Mouse (Mus musculus) urinary bladder, postnatal 4 days (tissue): ENCODE results near the gene B020011L13Rik.
"Not testable (repeated sequence)": the region's sequence is repeated elsewhere in the genome, so short reads cannot be mapped to it uniquely, and the experiment has no call there.

Source experiments
- DNase-seq, 2 experiments: peaks; one replicate each; pipeline ENCODE4 v3.0.0; 2021 to 2022; ENCODE audit warnings: low spot score in 2 of 2

The B020011L13Rik gene

GRCm38 (mm10) chr1:117780833-117781232 is at the start of gene B020011L13Rik:
TSS of gene B020011L13Rik (plus strand) at chr1:117781133.
- DNase-seq: not testable (repeated sequence)

GRCm38 (mm10) chr1:117816271-117816670 is 35.3 kb downstream of the B020011L13Rik start:
- not testable (repeated sequence) for DNase-seq

GRCm38 (mm10) chr1:117829781-117830180 is 48.8 kb downstream of the B020011L13Rik start, which contains the start of gene Gm28360:
TSS of gene Gm28360 (plus strand) at chr1:117830081.
- DNase-seq: not testable (repeated sequence)

GRCm38 (mm10) chr1:117851718-117852117 is 70.8 kb downstream of the B020011L13Rik start:
- DNase-seq: not testable (repeated sequence)
